ENCODE assay signal across 17 mouse cellular contexts in genomic region chr14:35250412-35250811, GRCm38 (mm10).
DNase-seq lines count a peak whose midpoint lies in the region; ATAC-seq and TF ChIP-seq lines count a peak whose summit lies in the region.
"Had no signal": no experiment of that assay in that cellular context is flagged by ENCODE, and none has a peak within 500 bp of the region (broad histone marks: within the 10 kb centered on the region; RNA-seq: fewer than 3 reads in every experiment).

No protein-coding gene starts in this region.

- H3K27ac ChIP-seq in forebrain, embryonic 13.5 days, result no peak overlapping the region
- H3K27ac ChIP-seq in forebrain, embryonic 10.5 days, result no peak overlapping the region
- H3K27ac ChIP-seq in midbrain, postnatal 0 days (ENCODE audit: low read depth, low read length), result no peak overlapping the region
- no peak overlapping the region for H3K27ac ChIP-seq in midbrain, embryonic 16.5 days (ENCODE audit: low read length)
- H3K27ac ChIP-seq in cerebellum, adult 2 months (ENCODE audit: insufficient read depth, low read length), result no peak overlapping the region
- no peak overlapping the region for H3K27ac ChIP-seq in forebrain, embryonic 16.5 days (ENCODE audit: low read length)
- H3K27ac ChIP-seq: heart, embryonic 13.5 days; lung, embryonic 15.5 days; midbrain, embryonic 15.5 days; neural tube, embryonic 12.5 days had no signal

- no peaks in the 10 kb centered on the region for H3K9me3 ChIP-seq in forebrain, embryonic 13.5 days (replicated peaks)
- no peaks in the 10 kb centered on the region for H3K9me3 ChIP-seq in forebrain, embryonic 10.5 days
- no peaks in the 10 kb centered on the region for H3K9me3 ChIP-seq in midbrain, postnatal 0 days (ENCODE audit: low read length)
- no peaks in the 10 kb centered on the region for H3K9me3 ChIP-seq in midbrain, embryonic 16.5 days (replicated peaks; ENCODE audit: control insufficient read depth, low read length, poor library complexity, severe bottlenecking)
- H3K9me3 ChIP-seq in forebrain, embryonic 16.5 days (ENCODE audit: control insufficient read depth, low read length), result no peaks in the 10 kb centered on the region
- H3K9me3 ChIP-seq: heart, embryonic 13.5 days; lung, embryonic 15.5 days; midbrain, embryonic 15.5 days; neural tube, embryonic 12.5 days had no signal

- DNase-seq in forebrain, embryonic 10.5 days (ENCODE audit: extremely low spot score, low spot score), result no peak
- DNase-seq in midbrain, postnatal 0 days (ENCODE audit: low spot score), result peak; percentile 68
- DNase-seq in cerebellum, adult 2 months, result peak; percentile 77 to 79
- DNase-seq in gastrocnemius, postnatal 36 days, result no peak
- no peak for DNase-seq in heart, postnatal 14 days
- DNase-seq: kidney, adult 11 months; kidney, postnatal 10 days; thymus, postnatal 4 days had no signal

- TF ChIP-seq POLR2A in cerebellum, adult 2 months (IDR thresholded peaks at IDR 0.05; ENCODE audit: borderline replicate concordance, insufficient read depth, low read length), result no peak

- H3K36me3 ChIP-seq in forebrain, embryonic 13.5 days (ENCODE audit: poor library complexity, severe bottlenecking), result no peaks in the 10 kb centered on the region
- no peaks in the 10 kb centered on the region for H3K36me3 ChIP-seq in forebrain, embryonic 10.5 days (replicated peaks)
- no peaks in the 10 kb centered on the region for H3K36me3 ChIP-seq in midbrain, postnatal 0 days (ENCODE audit: insufficient read depth, low read length)
- no peaks in the 10 kb centered on the region for H3K36me3 ChIP-seq in midbrain, embryonic 16.5 days (ENCODE audit: control insufficient read depth, insufficient read depth, low read length)
- no peaks in the 10 kb centered on the region for H3K36me3 ChIP-seq in forebrain, embryonic 16.5 days (ENCODE audit: control insufficient read depth, insufficient read depth)
- H3K36me3 ChIP-seq: heart, embryonic 13.5 days; lung, embryonic 15.5 days; midbrain, embryonic 15.5 days; neural tube, embryonic 12.5 days had no signal

- H3K4me3 ChIP-seq in forebrain, embryonic 13.5 days, result no peak overlapping the region
- no peak overlapping the region for H3K4me3 ChIP-seq in forebrain, embryonic 10.5 days
- H3K4me3 ChIP-seq in midbrain, postnatal 0 days (ENCODE audit: low read depth, low read length), result no peak overlapping the region
- H3K4me3 ChIP-seq in midbrain, embryonic 16.5 days (ENCODE audit: low read depth, low read length), result no peak overlapping the region
- H3K4me3 ChIP-seq in cerebellum, adult 2 months (replicated peaks; ENCODE audit: insufficient read depth, low read depth, low read length), result no peak overlapping the region
- H3K4me3 ChIP-seq in forebrain, embryonic 16.5 days (replicated peaks; ENCODE audit: low read length), result no peak overlapping the region
- H3K4me3 ChIP-seq: heart, embryonic 13.5 days; lung, embryonic 15.5 days; midbrain, embryonic 15.5 days; neural tube, embryonic 12.5 days had no signal

- peaks cover 18% of the 10 kb centered on the region; the same call in 1 of the 2 replicates for H3K27me3 ChIP-seq in forebrain, embryonic 13.5 days
- no peaks in the 10 kb centered on the region for H3K27me3 ChIP-seq in forebrain, embryonic 10.5 days (ENCODE audit: poor library complexity, severe bottlenecking)
- H3K27me3 ChIP-seq in midbrain, postnatal 0 days (ENCODE audit: insufficient read depth, low read length), result no peaks in the 10 kb centered on the region
- no peaks in the 10 kb centered on the region for H3K27me3 ChIP-seq in midbrain, embryonic 16.5 days (ENCODE audit: control insufficient read depth, insufficient read depth, low read depth, low read length)
- H3K27me3 ChIP-seq in cerebellum, adult 2 months (ENCODE audit: control insufficient read depth, insufficient read depth, low read length), result no peaks in the 10 kb centered on the region
- peaks cover 2% of the 10 kb centered on the region; the same call in 1 of the 2 replicates for H3K27me3 ChIP-seq in forebrain, embryonic 16.5 days (replicated peaks; ENCODE audit: control insufficient read depth, insufficient read depth, low read length)
- H3K27me3 ChIP-seq: heart, embryonic 13.5 days; lung, embryonic 15.5 days; midbrain, embryonic 15.5 days; neural tube, embryonic 12.5 days had no signal

- intact Hi-C loops in gastrocnemius, postnatal 36 days (cut with DNase I), result no loop called here
- intact Hi-C loops in heart, postnatal 14 days (cut with DNase I), result no loop called here

- 0 out of 2 replicates have a peak, but pooled peaks have one; percentile 9 for ATAC-seq in forebrain, embryonic 13.5 days
- no peak for ATAC-seq in midbrain, postnatal 0 days (ENCODE audit: low FRiP score)
- no peak for ATAC-seq in midbrain, embryonic 16.5 days
- ATAC-seq in forebrain, embryonic 16.5 days, result peak; percentile 54; the same call in 1 of the 2 replicates
- ATAC-seq: activated CD4-positive, CD25-positive, alpha-beta regulatory T cell, adult 4 months; midbrain, embryonic 15.5 days had no signal

- no peak overlapping the region for H3K4me2 ChIP-seq in forebrain, embryonic 13.5 days
- no peak overlapping the region for H3K4me2 ChIP-seq in midbrain, postnatal 0 days (ENCODE audit: low read depth, low read length, poor library complexity, severe bottlenecking)
- H3K4me2 ChIP-seq in midbrain, embryonic 16.5 days (ENCODE audit: low read length), result no peak overlapping the region
- H3K4me2 ChIP-seq in forebrain, embryonic 16.5 days (ENCODE audit: low read length), result no peak overlapping the region
- H3K4me2 ChIP-seq: heart, embryonic 13.5 days; liver, embryonic 11.5 days; lung, embryonic 15.5 days; midbrain, embryonic 15.5 days; neural tube, embryonic 12.5 days had no signal

- H3K4me1 ChIP-seq in forebrain, embryonic 13.5 days, result peaks cover 15% of the 10 kb centered on the region
- H3K4me1 ChIP-seq in forebrain, embryonic 10.5 days, result no peaks in the 10 kb centered on the region
- no peaks in the 10 kb centered on the region for H3K4me1 ChIP-seq in midbrain, postnatal 0 days (ENCODE audit: insufficient read depth, low read length)
- no peaks in the 10 kb centered on the region for H3K4me1 ChIP-seq in midbrain, embryonic 16.5 days (ENCODE audit: control insufficient read depth, insufficient read depth, low read length)
- no peaks in the 10 kb centered on the region for H3K4me1 ChIP-seq in cerebellum, adult 2 months (ENCODE audit: control insufficient read depth, insufficient read depth, low read length)
- peaks cover 3% of the 10 kb centered on the region; the same call in 1 of the 2 replicates for H3K4me1 ChIP-seq in forebrain, embryonic 16.5 days (replicated peaks; ENCODE audit: control insufficient read depth, insufficient read depth, low read length)
- H3K4me1 ChIP-seq: heart, embryonic 13.5 days; lung, embryonic 15.5 days; neural tube, embryonic 12.5 days had no signal

- WGBS in forebrain, embryonic 13.5 days, result 51% methylated on average over 4 of the region's 4 CpGs
- WGBS in forebrain, embryonic 10.5 days, result 92% methylated on average over 4 of the region's 4 CpGs
- WGBS in midbrain, postnatal 0 days, result 45% methylated on average over 4 of the region's 4 CpGs
- WGBS in midbrain, embryonic 16.5 days, result 47% methylated on average over 4 of the region's 4 CpGs
- 12% methylated on average over 4 of the region's 4 CpGs for WGBS in cerebellum, adult 2 months
- 27% methylated on average over 4 of the region's 4 CpGs for WGBS in forebrain, embryonic 16.5 days

- no peak for TF ChIP-seq CTCF in midbrain, postnatal 0 days (IDR thresholded peaks at IDR 0.05)
- TF ChIP-seq CTCF in cerebellum, adult 2 months (IDR thresholded peaks at IDR 0.05; ENCODE audit: borderline replicate concordance, insufficient read depth, low read depth, low read length), result no peak

- H3K9ac ChIP-seq in forebrain, embryonic 13.5 days, result no peak overlapping the region
- no peak overlapping the region for H3K9ac ChIP-seq in midbrain, postnatal 0 days (replicated peaks; ENCODE audit: low read length, poor library complexity, severe bottlenecking)
- H3K9ac ChIP-seq in midbrain, embryonic 16.5 days (ENCODE audit: low read depth, low read length), result no peak overlapping the region
- H3K9ac ChIP-seq in forebrain, embryonic 16.5 days (replicated peaks; ENCODE audit: low read depth, low read length), result no peak overlapping the region
- H3K9ac ChIP-seq: heart, embryonic 13.5 days; lung, embryonic 15.5 days; midbrain, embryonic 15.5 days; neural tube, embryonic 12.5 days had no signal

Comparison
In these comparisons a context has a peak if more than half of its experiments do, and no peak if none do; other contexts are left out.
1. ATAC-seq: peak in forebrain, embryonic 13.5 days (single experiment) and forebrain, embryonic 16.5 days (single experiment); none in midbrain, postnatal 0 days (single experiment) and midbrain, embryonic 16.5 days (single experiment).
2. DNase-seq: peak in midbrain, postnatal 0 days (single experiment) and cerebellum, adult 2 months (2 of 2); none in forebrain, embryonic 10.5 days (single experiment), gastrocnemius, postnatal 36 days (0 of 2) and heart, postnatal 14 days (0 of 2).